Mouse (Mus musculus): ENCODE results near the gene Tnfrsf26. TPM values are rescaled to one million over a fixed set of nuclear protein-coding genes. Genes with fewer than 3 reads are reported as not detected.

Tnfrsf26 gene
- polyA plus RNA-seq, 1 experiment: not detected

GRCm38 (mm10) chr7:143583025-143583424, 45.5 kb downstream of the Tnfrsf26 start:
- Histone ChIP-seq H3K4me1 (ENCODE audit: control insufficient read depth, insufficient read depth, low read length) (no peaks in the 10 kb centered on the region), H3K4me3 (ENCODE audit: insufficient read depth, low read depth, low read length) (no peak overlapping the region), H3K27ac (ENCODE audit: insufficient read depth, low read depth, low read length) (no peak overlapping the region)
- WGBS: 92% methylated on average over 5 of the region's 5 CpGs
- TF ChIP-seq POLR2A (IDR thresholded peaks at IDR 0.05; ENCODE audit: insufficient read depth, low read depth, low read length): no peak
- TF ChIP-seq CTCF (IDR thresholded peaks at IDR 0.05; ENCODE audit: insufficient read depth, low read depth, low read length): no peak

- Histone ChIP-seq H3K27ac (ENCODE audit: insufficient read depth, low read depth, low read length) (no peak overlapping the region), H3K4me1 (ENCODE audit: control insufficient read depth, insufficient read depth, low read length) (no peaks in the 10 kb centered on the region), H3K4me3 (ENCODE audit: insufficient read depth, low read depth, low read length) (no peak overlapping the region)
- 95% methylated on average over 11 of the region's 11 CpGs for WGBS
- TF ChIP-seq CTCF (IDR thresholded peaks at IDR 0.05; ENCODE audit: insufficient read depth, low read depth, low read length) (no peak), POLR2A (IDR thresholded peaks at IDR 0.05; ENCODE audit: insufficient read depth, low read depth, low read length) (no peak)
Measured at GRCm38 (mm10) chr7:143575751-143576150, 52.8 kb downstream of the Tnfrsf26 start.

GRCm38 (mm10) chr7:143565648-143566039, 62.9 kb downstream of the Tnfrsf26 start:
- Histone ChIP-seq H3K4me1 (ENCODE audit: control insufficient read depth, insufficient read depth, low read length) (no peaks in the 10 kb centered on the region), H3K27ac (ENCODE audit: insufficient read depth, low read depth, low read length) (no peak overlapping the region), H3K4me3 (ENCODE audit: insufficient read depth, low read depth, low read length) (no peak overlapping the region)
- 91% methylated on average over 3 of the region's 3 CpGs for WGBS
- TF ChIP-seq CTCF (IDR thresholded peaks at IDR 0.05; ENCODE audit: insufficient read depth, low read depth, low read length) (no peak), POLR2A (IDR thresholded peaks at IDR 0.05; ENCODE audit: insufficient read depth, low read depth, low read length) (no peak)

- no peak for TF ChIP-seq POLR2A (IDR thresholded peaks at IDR 0.05; ENCODE audit: insufficient read depth, low read depth, low read length)
- TF ChIP-seq CTCF (IDR thresholded peaks at IDR 0.05; ENCODE audit: insufficient read depth, low read depth, low read length): no peak
- H3K4me1 ChIP-seq (ENCODE audit: control insufficient read depth, insufficient read depth, low read length): no peaks in the 10 kb centered on the region
- H3K4me3 ChIP-seq (ENCODE audit: insufficient read depth, low read depth, low read length): no peak overlapping the region
- H3K27ac ChIP-seq (ENCODE audit: insufficient read depth, low read depth, low read length): no peak overlapping the region
- 96% methylated on average over 6 of the region's 6 CpGs for WGBS
Measured at GRCm38 (mm10) chr7:143565015-143565647, 63.4 kb downstream of the Tnfrsf26 start.

- Histone ChIP-seq H3K4me1 (ENCODE audit: control insufficient read depth, insufficient read depth, low read length) (no peaks in the 10 kb centered on the region), H3K27ac (ENCODE audit: insufficient read depth, low read depth, low read length) (no peak overlapping the region), H3K4me3 (ENCODE audit: insufficient read depth, low read depth, low read length) (no peak overlapping the region)
- WGBS: 97% methylated on average over 5 of the region's 5 CpGs
- TF ChIP-seq POLR2A (IDR thresholded peaks at IDR 0.05; ENCODE audit: insufficient read depth, low read depth, low read length): no peak
- no peak for TF ChIP-seq CTCF (IDR thresholded peaks at IDR 0.05; ENCODE audit: insufficient read depth, low read depth, low read length)
Measured at GRCm38 (mm10) chr7:143563787-143564186, 64.7 kb downstream of the Tnfrsf26 start.

Other genes starting within 250 kb of the Tnfrsf26 start
- not detected in 2 replicates for gene Cdkn1c, start 167.7 kb downstream of the Tnfrsf26 start, polyA plus RNA-seq (2012; ENCODE audit: insufficient read depth, insufficient read length, low replicate concordance, missing spikeins)
- gene Slc22a18, start 155.0 kb downstream of the Tnfrsf26 start, polyA plus RNA-seq (2012; ENCODE audit: insufficient read depth, insufficient read length, low replicate concordance, missing spikeins): not detected in 2 replicates
- gene Phlda2, start 125.6 kb downstream of the Tnfrsf26 start, polyA plus RNA-seq (2012; ENCODE audit: insufficient read depth, insufficient read length, low replicate concordance, missing spikeins): not detected in 2 replicates
- not detected in 2 replicates for gene Nap1l4, start 79.6 kb downstream of the Tnfrsf26 start, polyA plus RNA-seq (2012; ENCODE audit: insufficient read depth, insufficient read length, low replicate concordance, missing spikeins)
- gene Cars, start 28.6 kb downstream of the Tnfrsf26 start, polyA plus RNA-seq (2012; ENCODE audit: insufficient read depth, insufficient read length, low replicate concordance, missing spikeins): not detected in 2 replicates
- not detected in 2 replicates for gene Tnfrsf22, start 20.9 kb upstream of the Tnfrsf26 start, polyA plus RNA-seq (2012; ENCODE audit: insufficient read depth, insufficient read length, low replicate concordance, missing spikeins)
- not detected in 2 replicates for gene Tnfrsf23, start 57.1 kb upstream of the Tnfrsf26 start, polyA plus RNA-seq (2012; ENCODE audit: insufficient read depth, insufficient read length, low replicate concordance, missing spikeins)
- gene Osbpl5, start 128.3 kb upstream of the Tnfrsf26 start, polyA plus RNA-seq (2012; ENCODE audit: insufficient read depth, insufficient read length, low replicate concordance, missing spikeins): not detected in 2 replicates
- not detected in 2 replicates for gene Mrgprg, start 138.3 kb upstream of the Tnfrsf26 start, polyA plus RNA-seq (2012; ENCODE audit: insufficient read depth, insufficient read length, low replicate concordance, missing spikeins)
- not detected in 2 replicates for gene Mrgpre, start 155.8 kb upstream of the Tnfrsf26 start, polyA plus RNA-seq (2012; ENCODE audit: insufficient read depth, insufficient read length, low replicate concordance, missing spikeins)
- gene Nadsyn1, start 194.1 kb upstream of the Tnfrsf26 start, polyA plus RNA-seq (2012; ENCODE audit: insufficient read depth, insufficient read length, low replicate concordance, missing spikeins): not detected in 2 replicates
- not detected in 2 replicates for gene Dhcr7, start 194.4 kb upstream of the Tnfrsf26 start, polyA plus RNA-seq (2012; ENCODE audit: insufficient read depth, insufficient read length, low replicate concordance, missing spikeins)
- not detected in 2 replicates for gene Gm498, start 238.1 kb upstream of the Tnfrsf26 start, polyA plus RNA-seq (2012; ENCODE audit: insufficient read depth, insufficient read length, low replicate concordance, missing spikeins)

Measured in olfactory bulb, adult 2 months (tissue).